Mouse (Mus musculus): ENCODE measurements around the gene Hes7. TPM values are rescaled to one million over a fixed set of nuclear protein-coding genes. Genes with fewer than 3 reads are reported as not detected.

Gene Hes7
- total and polyA plus RNA-seq, 3 experiments = 0.08 to 1.4 TPM; not detected in 1

DNA sequence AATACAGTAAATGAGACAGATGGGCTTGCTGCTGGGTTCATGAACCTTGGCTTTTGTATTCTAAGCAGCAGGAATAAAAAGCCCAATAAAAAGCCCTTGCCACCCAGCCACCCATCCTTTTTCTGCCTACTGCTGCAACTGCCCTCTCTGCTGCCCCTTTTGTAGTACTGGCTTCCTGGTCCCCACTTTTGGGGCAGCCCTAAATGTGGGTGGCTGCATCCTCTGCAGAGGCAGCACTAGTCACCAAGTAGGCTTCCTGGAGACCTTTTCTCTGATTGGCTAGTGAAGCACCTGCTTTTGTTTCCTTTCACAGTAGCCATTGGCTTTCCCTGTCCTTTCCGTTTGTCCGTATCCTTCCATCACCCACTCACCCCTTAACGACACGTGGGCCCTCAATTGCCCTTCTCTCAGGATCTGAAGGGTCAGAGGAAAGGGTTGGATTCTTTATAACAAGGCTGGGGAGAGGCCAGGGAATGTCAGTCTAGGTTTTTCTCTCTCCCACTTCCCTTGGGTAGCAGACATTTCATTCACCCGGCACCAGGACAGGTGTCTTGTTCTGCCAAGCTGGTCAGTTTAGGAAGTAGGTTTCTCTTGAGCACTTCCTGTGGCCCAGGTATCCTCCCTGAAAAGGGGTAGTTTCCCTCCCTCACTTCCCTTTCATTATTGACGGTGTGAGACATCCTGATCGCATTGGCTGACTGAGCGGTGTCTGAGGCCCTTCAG lies 22.0 kb upstream of the Hes7 start:
- DNase-seq (ENCODE audit: low read depth, low spot score) = no peak
- Histone ChIP-seq H3K4me1 (ENCODE audit: control insufficient read depth in 1 of 2, insufficient read depth in 2 of 2, low read length in 2 of 2) (peaks cover 17 to 21% of the 10 kb centered on the region in 2 experiments), H3K27me3 (ENCODE audit: control insufficient read depth in 1 of 2, insufficient read depth in 2 of 2, low read length in 2 of 2) (no peaks in the 10 kb centered on the region), H3K9ac (ENCODE audit: control insufficient read depth, low read depth, low read length, poor library complexity, severe bottlenecking) (peak overlapping the region; percentile 59), H3K4me3 (ENCODE audit: control insufficient read depth in 1 of 2, insufficient read depth in 1 of 2, low read depth in 2 of 2, low read length in 2 of 2) (peak overlapping the region; percentile 2 to 10; a peak in 2 of 4 replicates), H3K9me3 (replicated peaks; ENCODE audit: insufficient read depth, low read length) (no peaks in the 10 kb centered on the region), H3K79me2 (ENCODE audit: control insufficient read depth, insufficient read depth, low read length, poor library complexity) (peaks cover 17% of the 10 kb centered on the region), H3K36me3 (ENCODE audit: control insufficient read depth in 1 of 2, insufficient read depth in 2 of 2, low read length in 2 of 2) (peaks cover 0 to 13% of the 10 kb centered on the region in 2 experiments; a peak in 2 of 4 replicates), H3K27ac (ENCODE audit: control insufficient read depth, low read depth, low read length) (peak overlapping the region; percentile 71)
- no peak for TF ChIP-seq ETS1 (IDR thresholded peaks at IDR 0.05; ENCODE audit: low read depth, low read length)
- no peak for TF ChIP-seq SMC3 (IDR thresholded peaks at IDR 0.05; ENCODE audit: low read depth, low read length)
- TF ChIP-seq UBTF (IDR thresholded peaks at IDR 0.05; ENCODE audit: borderline replicate concordance, insufficient read depth, low read depth, low read length) = 0 out of 2 replicates have a peak, but pooled peaks have one; percentile 15
- no peak for TF ChIP-seq USF1 (IDR thresholded peaks at IDR 0.05; ENCODE audit: low read depth, low read length)
- 0 out of 2 replicates have a peak, but pooled peaks have one; percentile 11 for TF ChIP-seq NELFE (IDR thresholded peaks at IDR 0.05; ENCODE audit: low read depth, low read length)
- no peak for TF ChIP-seq TAL1 (IDR thresholded peaks at IDR 0.05; ENCODE audit: low read length)
- TF ChIP-seq EP300 (IDR thresholded peaks at IDR 0.05; ENCODE audit: low read depth in 1 of 2, low read length in 2 of 2) = no peak
- no peak for TF ChIP-seq GATA1 (IDR thresholded peaks at IDR 0.05; ENCODE audit: low read depth, low read length)
- TF ChIP-seq KAT2A (conservative IDR thresholded peaks at IDR 0.05; ENCODE audit: low read depth, low read length) = no peak
- TF ChIP-seq ZNF384 (IDR thresholded peaks at IDR 0.05; ENCODE audit: low read depth, low read length) = no peak
- no peak for TF ChIP-seq POLR2AphosphoS5 (IDR thresholded peaks at IDR 0.05; ENCODE audit: borderline replicate concordance, low read depth, low read length)
- no peak for TF ChIP-seq ZC3H11A (IDR thresholded peaks at IDR 0.05; ENCODE audit: low read depth, low read length)
- no peak for TF ChIP-seq POLR2AphosphoS2 (IDR thresholded peaks at IDR 0.05; ENCODE audit: low read length)

DNA sequence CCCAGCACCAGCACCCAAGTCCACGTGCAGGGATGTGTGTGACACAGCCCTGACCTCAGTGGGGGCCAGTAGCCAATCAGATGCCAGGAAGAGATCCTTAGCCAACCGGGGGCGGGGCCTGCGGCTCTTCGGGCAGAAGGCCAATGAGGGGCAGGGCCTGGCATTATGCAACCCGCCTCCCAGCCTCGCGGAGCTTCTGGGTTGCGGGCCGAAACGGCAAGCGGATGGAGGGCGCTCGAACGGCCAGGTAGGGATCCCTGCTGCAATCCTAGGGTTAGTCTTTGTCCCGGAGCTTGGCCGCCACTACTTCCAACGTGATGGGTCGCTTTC lies 21.5 kb upstream of the Hes7 start:
- H3K27me3 ChIP-seq (ENCODE audit: control insufficient read depth in 1 of 2, insufficient read depth in 2 of 2, low read length in 2 of 2) = no peaks in the 10 kb centered on the region
- H3K9ac ChIP-seq (ENCODE audit: control insufficient read depth, low read depth, low read length, poor library complexity, severe bottlenecking) = peak overlapping the region; percentile 68
- peaks cover 0 to 13% of the 10 kb centered on the region in 2 experiments; a peak in 2 of 4 replicates for H3K36me3 ChIP-seq (ENCODE audit: control insufficient read depth in 1 of 2, insufficient read depth in 2 of 2, low read length in 2 of 2)
- H3K9me3 ChIP-seq (replicated peaks; ENCODE audit: insufficient read depth, low read length) = no peaks in the 10 kb centered on the region
- peak overlapping the region; percentile 63 to 86 for H3K4me3 ChIP-seq (ENCODE audit: control insufficient read depth in 1 of 2, insufficient read depth in 1 of 2, low read depth in 2 of 2, low read length in 2 of 2)
- peaks cover 17% of the 10 kb centered on the region for H3K79me2 ChIP-seq (ENCODE audit: control insufficient read depth, insufficient read depth, low read length, poor library complexity)
- H3K4me1 ChIP-seq (ENCODE audit: control insufficient read depth in 1 of 2, insufficient read depth in 2 of 2, low read length in 2 of 2) = peaks cover 17 to 21% of the 10 kb centered on the region in 2 experiments
- H3K27ac ChIP-seq (ENCODE audit: control insufficient read depth, low read depth, low read length) = peak overlapping the region; percentile 70
- DNase-seq (ENCODE audit: low read depth, low spot score) = peak; percentile 98
- peak; percentile 97 for TF ChIP-seq MAX (IDR thresholded peaks at IDR 0.05; ENCODE audit: low read length)
- 0 out of 2 replicates have a peak, but pooled peaks have one; percentile 51 for TF ChIP-seq MAZ (IDR thresholded peaks at IDR 0.05; ENCODE audit: low read depth, low read length)
- peak; percentile 92 for TF ChIP-seq MYC (IDR thresholded peaks at IDR 0.05; ENCODE audit: low read depth, low read length)
- TF ChIP-seq CHD1 (IDR thresholded peaks at IDR 0.05; ENCODE audit: low read depth, low read length) = no peak
- no peak; the same call in 1 of the 2 replicates for TF ChIP-seq POLR2AphosphoS2 (IDR thresholded peaks at IDR 0.05; ENCODE audit: low read length)
- TF ChIP-seq SMC3 (IDR thresholded peaks at IDR 0.05; ENCODE audit: low read depth, low read length) = no peak
- TF ChIP-seq CTCF (IDR thresholded peaks at IDR 0.05 in 2 of 3, conservative IDR thresholded peaks at IDR 0.05 in 1 of 3; ENCODE audit: control insufficient read depth in 1 of 3, insufficient read depth in 1 of 3, low read depth in 2 of 3, low read length in 3 of 3, poor library complexity in 1 of 3, severe bottlenecking in 1 of 3) = peak in 1 of 3 experiments; percentile 19; a peak in 1 of 6 replicates
- 0 out of 2 replicates have a peak, but pooled peaks have one; percentile 18 for TF ChIP-seq TCF12 (IDR thresholded peaks at IDR 0.05; ENCODE audit: low read depth, low read length)
- TF ChIP-seq NRF1 (IDR thresholded peaks at IDR 0.05; ENCODE audit: insufficient read depth, low read depth, low read length, poor library complexity, severe bottlenecking) = peak; percentile 24; the same call in 1 of the 2 replicates
- no peak for TF ChIP-seq TAL1 (IDR thresholded peaks at IDR 0.05; ENCODE audit: low read length)
- no peak for TF ChIP-seq RAD21 (IDR thresholded peaks at IDR 0.05; ENCODE audit: low read depth, low read length)
- peak; percentile 99 for TF ChIP-seq MXI1 (IDR thresholded peaks at IDR 0.05; ENCODE audit: low read depth, low read length)
- no peak for TF ChIP-seq CHD2 (IDR thresholded peaks at IDR 0.05; ENCODE audit: low read length)
- no peak for TF ChIP-seq ELF1 (IDR thresholded peaks at IDR 0.05; ENCODE audit: low read depth, low read length)
- TF ChIP-seq ETS1 (IDR thresholded peaks at IDR 0.05; ENCODE audit: low read depth, low read length) = peak; percentile 82
- TF ChIP-seq ZKSCAN1 (IDR thresholded peaks at IDR 0.05; ENCODE audit: low read depth, low read length) = no peak
- TF ChIP-seq ZC3H11A (IDR thresholded peaks at IDR 0.05; ENCODE audit: low read depth, low read length) = no peak
- TF ChIP-seq HCFC1 (IDR thresholded peaks at IDR 0.05; ENCODE audit: low read depth, low read length) = peak; percentile 46
- 0 out of 2 replicates have a peak, but pooled peaks have one; percentile 29 for TF ChIP-seq UBTF (IDR thresholded peaks at IDR 0.05; ENCODE audit: borderline replicate concordance, insufficient read depth, low read depth, low read length)
- peak; percentile 87 for TF ChIP-seq BHLHE40 (IDR thresholded peaks at IDR 0.05; ENCODE audit: borderline replicate concordance, low read depth, low read length)
- no peak for TF ChIP-seq JUND (IDR thresholded peaks at IDR 0.05; ENCODE audit: low read depth, low read length)
- TF ChIP-seq POLR2A (IDR thresholded peaks at IDR 0.05; ENCODE audit: control insufficient read depth in 1 of 2, insufficient read depth in 1 of 2, low read depth in 1 of 2, low read length in 2 of 2, poor library complexity in 1 of 2) = peak in 1 of 2 experiments; percentile 46; a peak in 1 of 4 replicates
